Mouse (Mus musculus) E14TG2a.4 (cell line): Measurements from ENCODE around the gene B830017H08Rik.

Source experiments
- CTCF ChIP-seq: conservative IDR thresholded peaks from 2 replicates; pipeline ENCODE4 v1.5.1; 2014; ENCODE audit warnings: low read length
- NANOG ChIP-seq: IDR thresholded peaks from 2 replicates; pipeline ENCODE4 v1.6.1; 2014; ENCODE audit warnings: borderline replicate concordance, low read length, mixed read lengths

DNA sequence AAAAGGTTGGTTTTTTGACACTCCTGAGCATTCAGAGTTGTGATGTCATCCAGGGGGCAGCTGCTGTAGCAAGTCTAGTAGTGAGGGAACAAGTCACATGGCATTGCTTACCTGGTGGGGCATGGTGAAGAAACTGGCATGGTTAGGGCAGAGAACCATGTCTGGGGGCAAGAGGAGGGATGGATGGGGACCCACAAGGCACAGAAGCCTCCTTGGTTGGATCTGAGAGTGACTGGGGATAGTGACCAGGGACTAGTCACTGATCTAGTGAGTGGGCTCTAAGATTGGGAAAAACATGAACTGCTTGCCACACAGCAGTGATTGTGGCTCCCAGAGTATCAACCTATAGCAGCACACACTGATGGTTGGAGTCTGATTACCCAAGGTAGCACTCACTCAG is 33.3 kb upstream of the B830017H08Rik start:
- TF ChIP-seq CTCF (no peak), NANOG (no peak)
